Mouse (Mus musculus): Measurements from ENCODE around the gene Klhl7. TPM values are rescaled to one million over a fixed set of nuclear protein-coding genes. Genes with fewer than 3 reads are reported as not detected.
"Not testable (repeated sequence)": the region's sequence is repeated elsewhere in the genome, so short reads cannot be mapped to it uniquely, and the experiment has no call there.

The Klhl7 gene
- total RNA-seq, 2 experiments from 2014 or later = 29.5 to 34.8 TPM

- no peak for DNase-seq
Observed at GRCm38 (mm10) chr5:24095393-24095792, 5.0 kb upstream of the Klhl7 start.

- DNase-seq = no peak
Observed at GRCm38 (mm10) chr5:24095881-24096280, 4.5 kb upstream of the Klhl7 start.

GRCm38 (mm10) chr5:24100810-24101311 is 456 bp downstream of the Klhl7 start:
- peak; percentile 77 for DNase-seq

- no peak for DNase-seq
Observed at GRCm38 (mm10) chr5:24101446-24102140, 1.2 kb downstream of the Klhl7 start.

- DNase-seq = not testable (repeated sequence)
Observed at GRCm38 (mm10) chr5:24103235-24103634, 2.8 kb downstream of the Klhl7 start.

GRCm38 (mm10) chr5:24103841-24104240 is 3.4 kb downstream of the Klhl7 start:
- no peak for DNase-seq

GRCm38 (mm10) chr5:24107071-24107739 is 6.8 kb downstream of the Klhl7 start:
- DNase-seq = no peak

GRCm38 (mm10) chr5:24107740-24108098 is 7.3 kb downstream of the Klhl7 start:
- no peak for DNase-seq

GRCm38 (mm10) chr5:24110068-24110467 is 9.7 kb downstream of the Klhl7 start:
- peak; percentile 54 for DNase-seq

- no peak for DNase-seq
Observed at GRCm38 (mm10) chr5:24112116-24112903, 11.9 kb downstream of the Klhl7 start.

GRCm38 (mm10) chr5:24122221-24122620 is 21.8 kb downstream of the Klhl7 start:
- no peak for DNase-seq

GRCm38 (mm10) chr5:24124175-24124574 is 23.8 kb downstream of the Klhl7 start:
- no peak for DNase-seq

- no peak for DNase-seq
Observed at GRCm38 (mm10) chr5:24124579-24125276, 24.3 kb downstream of the Klhl7 start.

GRCm38 (mm10) chr5:24125910-24126636 is 25.7 kb downstream of the Klhl7 start:
- DNase-seq = no peak

- no peak for DNase-seq
Observed at GRCm38 (mm10) chr5:24126967-24127366, 26.6 kb downstream of the Klhl7 start.

GRCm38 (mm10) chr5:24146964-24147363 is 46.6 kb downstream of the Klhl7 start:
- DNase-seq = no peak

- no peak for DNase-seq
Observed at GRCm38 (mm10) chr5:24152199-24152598, 51.8 kb downstream of the Klhl7 start.

- peak; percentile 7 for DNase-seq
Observed at GRCm38 (mm10) chr5:24156774-24157173, 56.4 kb downstream of the Klhl7 start.

- peak; percentile 97 for DNase-seq
Observed at GRCm38 (mm10) chr5:24164789-24165445, 64.5 kb downstream of the Klhl7 start, which contains the start of gene Nupl2. Gene Nupl2, plus strand, starts transcription at chr5:24164963.

GRCm38 (mm10) chr5:24167263-24167662 is 66.9 kb downstream of the Klhl7 start:
- peak; percentile 17 for DNase-seq

GRCm38 (mm10) chr5:24169881-24170280 is 69.5 kb downstream of the Klhl7 start:
- no peak for DNase-seq

Data from adrenal gland, postnatal 10 days (tissue).